Mouse (Mus musculus) megakaryocyte, embryonic 14.5 days (primary cell): Measurements from ENCODE around the gene Gm3402. TPM values are rescaled to one million over a fixed set of nuclear protein-coding genes. Genes with fewer than 3 reads are reported as not detected.

ENCODE experiments used
- H3K27me3 ChIP-seq: replicated peaks from 2 replicates; pipeline ENCODE3; 2012; ENCODE audit warnings: inconsistent platforms
- H3K36me3 ChIP-seq: replicated peaks from 2 replicates; pipeline ENCODE3; 2012; ENCODE audit warnings: low read length, inconsistent platforms, mixed read lengths
- H3K4me1 ChIP-seq: 2 replicates; pipeline ENCODE4 v1.6.1; 2012; ENCODE audit warnings: inconsistent platforms
- H3K4me3 ChIP-seq: replicated peaks from 2 replicates; pipeline ENCODE3; 2012; ENCODE audit warnings: moderate library complexity, mild to moderate bottlenecking, inconsistent platforms
- H3K9me3 ChIP-seq: 2 replicates; pipeline ENCODE4 v1.6.1; 2012; ENCODE audit warnings: inconsistent platforms
- FLI1 ChIP-seq: IDR thresholded peaks from 2 replicates; pipeline ENCODE4 v1.6.1; 2012; ENCODE audit warnings: low read length, inconsistent platforms, mixed read lengths
- GATA1 ChIP-seq: IDR thresholded peaks from 3 replicates; pipeline ENCODE4 v1.6.1; 2012; ENCODE audit warnings: mixed read lengths, low read length, inconsistent platforms, borderline replicate concordance
- polyA plus RNA-seq: library from polyadenylated mRNA; stranded (reverse); fragments of >175 nt; gene quantifications from 2 replicates; pipeline ENCODE4 v1.2.3, GENCODE M21; 2012; ENCODE audit warnings: low replicate concordance; ENCODE audit not compliant: insufficient read depth

The Gm3402 gene
- polyA plus RNA-seq, 1 experiment: not detected

GRCm38 (mm10) chr5:146564259-146564658 lies 50.3 kb downstream of the Gm3402 start:
- H3K9me3 ChIP-seq: peaks cover 2% of the 10 kb centered on the region; the same call in 1 of the 2 replicates
- no peak overlapping the region for H3K4me3 ChIP-seq
- H3K4me1 ChIP-seq: no peaks in the 10 kb centered on the region
- TF ChIP-seq FLI1 (no peak), GATA1 (no peak)
- H3K27me3 ChIP-seq: no peaks in the 10 kb centered on the region
- no peaks in the 10 kb centered on the region for H3K36me3 ChIP-seq

Other genes with a start within 250 kb of the Gm3402 start
- 0.04 and 1.1 TPM in 2 replicates for gene Wasf3, start 129.1 kb upstream of the Gm3402 start, polyA plus RNA-seq
- not detected in 2 replicates for gene Gm6408, start 32.2 kb upstream of the Gm3402 start, polyA plus RNA-seq
- gene Gm6370, start 22.8 kb upstream of the Gm3402 start, polyA plus RNA-seq: not detected in 2 replicates
- gene 4930449I24Rik, start 11.7 kb upstream of the Gm3402 start, polyA plus RNA-seq: not detected in 2 replicates
- not detected in 2 replicates for gene Gm3404, start 11.7 kb downstream of the Gm3402 start, polyA plus RNA-seq
- not detected in 2 replicates for gene Gm3409, start 23.5 kb downstream of the Gm3402 start, polyA plus RNA-seq
- gene Gm3415, start 42.0 kb downstream of the Gm3402 start, polyA plus RNA-seq: not detected in 2 replicates
- 0.11 TPM in 1 of 2 replicates, not detected in the other for gene Gpr12, start 71.1 kb downstream of the Gm3402 start, polyA plus RNA-seq